Mouse (Mus musculus) olfactory bulb, adult 2 months (tissue): ENCODE results near the gene Cobl. TPM values are rescaled to one million over a fixed set of nuclear protein-coding genes. Genes with fewer than 3 reads are reported as not detected.

Experiments used
- H3K27ac ChIP-seq: fragments of 200-500 bp; 2 replicates; pipeline ENCODE4 v1.5.1; 2012; ENCODE audit warnings: low read depth, low read length; ENCODE audit not compliant: insufficient read depth
- H3K4me1 ChIP-seq: fragments of 200-500 bp; 2 replicates; pipeline ENCODE4 v1.6.1; 2012; ENCODE audit warnings: low read length; ENCODE audit not compliant: control insufficient read depth, insufficient read depth
- H3K4me3 ChIP-seq: fragments of 200-500 bp; 2 replicates; pipeline ENCODE4 v1.5.1; 2012; ENCODE audit warnings: mild to moderate bottlenecking, low read depth, low read length, moderate library complexity; ENCODE audit not compliant: insufficient read depth
- CTCF ChIP-seq: fragments of 200-500 bp; IDR thresholded peaks from 2 replicates; pipeline ENCODE4 v1.5.1; 2012; ENCODE audit warnings: low read depth, mild to moderate bottlenecking, low read length, moderate library complexity; ENCODE audit not compliant: insufficient read depth
- POLR2A ChIP-seq: fragments of 200-500 bp; IDR thresholded peaks from 2 replicates; pipeline ENCODE4 v1.6.1; 2012; ENCODE audit warnings: mild to moderate bottlenecking, low read depth, low read length, moderate library complexity; ENCODE audit not compliant: insufficient read depth
- WGBS: fragments of 180-500 bp; shearing (Covaris S2); methylation state at CpG from one replicate; pipeline ENCODE4 v1.1.7; 2018; 5-methylcytosine and 5-hydroxymethylcytosine counted together
- polyA plus RNA-seq: library from polyadenylated mRNA; stranded (reverse); fragments of >200 nt; gene quantifications from 2 replicates; pipeline ENCODE4 v1.2.4, GENCODE M21; 2012; ENCODE audit warnings: low replicate concordance; ENCODE audit not compliant: missing spikeins, insufficient read depth, insufficient read length

Cobl gene
- polyA plus RNA-seq, 1 experiment, result not detected

GRCm38 (mm10) chr11:12309423-12310023 is 155.2 kb downstream of the Cobl start:
- no peaks in the 10 kb centered on the region for H3K4me1 ChIP-seq

GRCm38 (mm10) chr11:12304879-12305278 is 159.9 kb downstream of the Cobl start:
- TF ChIP-seq POLR2A, result no peak
- TF ChIP-seq CTCF, result no peak
- WGBS, result 68% methylated on average over 3 of the region's 3 CpGs
- no peak overlapping the region for H3K4me3 ChIP-seq

More at GRCm38 (mm10) chr11:12309423-12310023, 155.2 kb downstream of the Cobl start:
- TF ChIP-seq CTCF (no peak), POLR2A (no peak)
- Histone ChIP-seq H3K4me3 (no peak overlapping the region), H3K27ac (no peak overlapping the region)
- WGBS, result 78% methylated on average over 3 of the region's 3 CpGs

GRCm38 (mm10) chr11:12299701-12300446 is 164.9 kb downstream of the Cobl start:
- TF ChIP-seq POLR2A, result no peak
- no peak for TF ChIP-seq CTCF
- WGBS, result 17% methylated on average over 5 of the region's 5 CpGs
- peaks cover 2% of the 10 kb centered on the region; the same call in 1 of the 2 replicates for H3K4me1 ChIP-seq
- H3K4me3 ChIP-seq, result no peak overlapping the region
- H3K27ac ChIP-seq, result no peak overlapping the region

More at GRCm38 (mm10) chr11:12304879-12305278, 159.9 kb downstream of the Cobl start:
- no peak overlapping the region for H3K27ac ChIP-seq
- no peaks in the 10 kb centered on the region for H3K4me1 ChIP-seq

GRCm38 (mm10) chr11:12291654-12291935 is 173.2 kb downstream of the Cobl start:
- WGBS, result 20% methylated on average over 3 of the region's 3 CpGs
- TF ChIP-seq CTCF, result peak; percentile 34; the same call in 1 of the 2 replicates
- TF ChIP-seq POLR2A, result no peak
- no peak overlapping the region for H3K27ac ChIP-seq
- peaks cover 2% of the 10 kb centered on the region; the same call in 1 of the 2 replicates for H3K4me1 ChIP-seq
- H3K4me3 ChIP-seq, result no peak overlapping the region

- TF ChIP-seq CTCF, result no peak
- TF ChIP-seq POLR2A, result no peak
- Histone ChIP-seq H3K4me1 (peaks cover 2% of the 10 kb centered on the region; the same call in 1 of the 2 replicates), H3K4me3 (no peak overlapping the region), H3K27ac (no peak overlapping the region)
- 39% methylated on average over 7 of the region's 7 CpGs for WGBS
These were observed 173.7 kb downstream of the Cobl start for GRCm38 (mm10) chr11:12290911-12291653.

GRCm38 (mm10) chr11:12285319-12286021 is 179.3 kb downstream of the Cobl start:
- no peaks in the 10 kb centered on the region for H3K4me1 ChIP-seq
- H3K4me3 ChIP-seq, result no peak overlapping the region
- H3K27ac ChIP-seq, result no peak overlapping the region
- TF ChIP-seq CTCF (no peak), POLR2A (no peak)
- WGBS, result 90% methylated on average over 4 of the region's 4 CpGs

- Histone ChIP-seq H3K27ac (no peak overlapping the region), H3K4me3 (no peak overlapping the region), H3K4me1 (no peaks in the 10 kb centered on the region)
- WGBS, result 61% methylated on average over 7 of the region's 7 CpGs
- no peak for TF ChIP-seq POLR2A
- TF ChIP-seq CTCF, result no peak
These were observed 184.0 kb downstream of the Cobl start for GRCm38 (mm10) chr11:12280711-12281110.

- no peak overlapping the region for H3K4me3 ChIP-seq
- TF ChIP-seq POLR2A (no peak), CTCF (no peak)
- no peaks in the 10 kb centered on the region for H3K4me1 ChIP-seq
- H3K27ac ChIP-seq, result no peak overlapping the region
- 84% methylated on average over 2 of the region's 2 CpGs for WGBS
These were observed 190.5 kb downstream of the Cobl start for GRCm38 (mm10) chr11:12274276-12274675.

- Histone ChIP-seq H3K4me3 (no peak overlapping the region), H3K27ac (no peak overlapping the region), H3K4me1 (no peaks in the 10 kb centered on the region)
- TF ChIP-seq CTCF (no peak), POLR2A (no peak)
- 91% methylated on average over 6 of the region's 6 CpGs for WGBS
These were observed 191.0 kb downstream of the Cobl start for GRCm38 (mm10) chr11:12273726-12274125.
